Mouse (Mus musculus): ENCODE data around the gene Lamb3. TPM values are rescaled to one million over a fixed set of nuclear protein-coding genes. Genes with fewer than 3 reads are reported as not detected.

Gene Lamb3
- 0.63 and 0.75 TPM in 2 replicates for polyA plus RNA-seq (2015; fragmentation: Nextera tagmentation; extraction: Ambion mirVana)

DNA sequence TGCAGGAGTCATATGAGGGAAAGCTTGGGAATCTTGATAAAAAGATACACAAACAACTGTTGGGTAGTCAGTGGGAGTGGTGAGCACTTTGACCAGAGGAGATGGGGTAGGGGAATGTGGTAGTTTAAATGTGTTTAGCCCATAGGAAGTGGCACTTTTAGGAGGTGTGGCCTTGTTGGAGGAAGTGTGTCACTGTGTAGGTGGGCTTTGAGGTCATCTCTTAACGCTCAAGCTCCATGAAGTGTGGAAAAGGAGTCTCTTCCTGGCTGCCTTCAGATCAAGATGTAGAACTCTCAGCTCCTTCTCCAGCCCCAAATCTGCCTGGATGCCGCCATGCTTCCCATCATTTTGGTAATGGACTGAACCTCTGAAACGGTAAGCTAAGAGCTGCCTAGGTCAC, at the start of gene Lamb3:
Gene Lamb3 (plus strand): TSS at position 197 of the 400 bp plus-strand sequence.
- WGBS (ENCODE audit: insufficient replicate concordance) = 46% methylated on average over 3 of the region's 3 CpGs
- Histone ChIP-seq H3K36me3 (replicated peaks) (no peaks in the 10 kb centered on the region), H3K27ac (replicated peaks) (no peak within 1 kb of the TSS), H3K4me2 (no peak within 1 kb of the TSS), H3K4me1 (replicated peaks) (no peaks in the 10 kb centered on the region; the same call in 1 of the 2 replicates), H3K9ac (no peak within 1 kb of the TSS), H3K9me3 (replicated peaks) (no peaks in the 10 kb centered on the region), H3K27me3 (no peaks in the 10 kb centered on the region), H3K4me3 (replicated peaks) (no peak within 1 kb of the TSS)
- no peak for ATAC-seq (ENCODE audit: insufficient read depth)

DNA sequence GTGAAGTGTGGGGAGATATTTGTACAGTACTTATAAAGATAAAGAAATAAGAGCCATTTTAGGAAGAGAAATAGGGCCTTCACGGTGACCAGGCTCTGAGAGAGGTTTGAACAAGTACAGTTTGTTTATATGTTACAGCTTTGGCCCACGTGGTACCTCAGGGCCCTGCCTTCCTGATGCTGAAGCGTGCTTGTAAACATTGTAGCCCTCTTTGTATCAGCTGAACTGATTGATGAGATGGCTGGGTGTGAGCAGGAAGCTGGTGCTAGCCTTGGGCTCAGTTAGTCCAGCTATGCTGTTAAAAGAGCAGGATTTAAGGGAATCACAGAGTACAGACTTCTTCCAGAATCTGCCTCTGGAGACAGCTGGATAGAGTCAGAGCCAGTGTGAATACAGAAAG, 48.3 kb upstream of the Lamb3 start:
- no peak overlapping the region for H3K27ac ChIP-seq (replicated peaks)

DNA sequence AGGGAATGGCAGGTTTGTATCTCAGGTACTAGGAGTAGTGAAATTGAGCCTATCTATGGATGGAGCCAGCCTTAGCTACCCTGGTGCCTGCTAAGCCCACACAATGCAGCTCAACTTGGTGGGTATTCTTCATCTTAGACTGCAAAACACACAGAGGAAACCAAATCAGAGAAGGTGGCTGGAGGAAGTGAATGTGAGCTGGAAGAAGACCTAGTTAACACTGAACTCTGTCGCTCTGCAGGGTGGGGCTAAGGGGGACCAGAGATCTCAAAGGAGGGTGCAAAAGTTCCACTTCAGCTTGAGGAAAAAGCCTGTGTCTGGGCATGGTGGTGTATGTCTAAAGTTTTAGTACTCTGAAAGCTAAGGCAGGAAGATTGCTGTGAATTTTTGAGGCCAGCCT, 47.9 kb upstream of the Lamb3 start:
- Histone ChIP-seq H3K27me3 (no peaks in the 10 kb centered on the region), H3K9ac (no peak overlapping the region), H3K36me3 (replicated peaks) (no peaks in the 10 kb centered on the region), H3K4me3 (replicated peaks) (no peak overlapping the region), H3K4me1 (replicated peaks) (peaks cover 34% of the 10 kb centered on the region), H3K4me2 (no peak overlapping the region; the same call in 1 of the 2 replicates), H3K9me3 (replicated peaks) (no peaks in the 10 kb centered on the region), H3K27ac (replicated peaks) (no peak overlapping the region)
- ATAC-seq (ENCODE audit: insufficient read depth) = no peak
- whole genome bisulfite sequencing (ENCODE audit: insufficient replicate concordance) = 17% methylated on average over 1 of the region's 1 CpGs

More for the DNA sequence above, 48.3 kb upstream of the Lamb3 start:
- no peak overlapping the region for H3K9ac ChIP-seq
- peaks cover 4% of the 10 kb centered on the region for H3K27me3 ChIP-seq
- ATAC-seq (ENCODE audit: insufficient read depth) = no peak
- H3K4me1 ChIP-seq (replicated peaks) = peaks cover 34% of the 10 kb centered on the region
- H3K9me3 ChIP-seq (replicated peaks) = no peaks in the 10 kb centered on the region
- H3K4me2 ChIP-seq = no peak overlapping the region
- H3K4me3 ChIP-seq (replicated peaks) = no peak overlapping the region
- H3K36me3 ChIP-seq (replicated peaks) = no peaks in the 10 kb centered on the region
- 45% methylated on average over 3 of the region's 3 CpGs for WGBS (ENCODE audit: insufficient replicate concordance)

DNA sequence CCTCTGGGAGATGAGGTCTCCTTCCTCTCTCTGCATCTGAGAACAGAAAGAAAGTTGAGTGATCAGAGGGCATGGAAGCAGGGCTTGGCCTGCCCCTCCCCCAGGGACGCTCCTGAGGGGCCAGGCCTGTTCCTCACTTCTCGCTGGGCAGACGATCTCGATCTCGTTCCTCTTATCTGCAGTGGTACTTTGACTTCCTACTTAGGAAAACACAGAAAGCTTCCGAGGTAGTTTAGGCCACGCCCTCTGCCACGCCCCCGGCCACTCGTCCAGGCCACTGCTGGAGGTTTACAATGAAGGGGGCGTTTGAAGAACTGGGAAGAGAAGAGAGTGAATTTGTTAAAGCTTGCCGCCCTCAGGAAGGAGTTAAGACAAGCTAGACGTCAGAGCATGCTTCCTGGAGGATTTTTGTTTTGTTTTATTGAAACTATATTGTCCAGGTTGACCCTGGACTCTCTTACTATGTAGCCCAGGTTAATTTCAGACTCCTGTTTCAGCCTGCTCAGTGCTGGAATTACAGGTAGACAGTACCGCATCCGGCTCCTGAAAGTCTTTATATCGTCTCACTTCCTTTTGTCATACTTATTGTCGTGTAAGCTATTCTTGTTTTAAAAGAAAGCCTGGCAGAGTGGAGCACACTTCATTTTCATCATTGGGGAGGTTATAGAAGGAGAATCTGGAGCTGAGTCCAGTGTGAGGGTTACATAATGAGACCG, 47.0 kb upstream of the Lamb3 start:
- Histone ChIP-seq H3K4me1 (replicated peaks) (peaks cover 34% of the 10 kb centered on the region), H3K4me2 (peak overlapping the region; percentile 53), H3K9me3 (replicated peaks) (no peaks in the 10 kb centered on the region), H3K4me3 (replicated peaks) (peak overlapping the region; percentile 6; the same call in 1 of the 2 replicates), H3K27ac (replicated peaks) (no peak overlapping the region), H3K9ac (no peak overlapping the region), H3K27me3 (no peaks in the 10 kb centered on the region), H3K36me3 (replicated peaks) (no peaks in the 10 kb centered on the region)
- peak; percentile 60 for ATAC-seq (ENCODE audit: insufficient read depth)
- WGBS (ENCODE audit: insufficient replicate concordance) = 14% methylated on average over 18 of the region's 18 CpGs

DNA sequence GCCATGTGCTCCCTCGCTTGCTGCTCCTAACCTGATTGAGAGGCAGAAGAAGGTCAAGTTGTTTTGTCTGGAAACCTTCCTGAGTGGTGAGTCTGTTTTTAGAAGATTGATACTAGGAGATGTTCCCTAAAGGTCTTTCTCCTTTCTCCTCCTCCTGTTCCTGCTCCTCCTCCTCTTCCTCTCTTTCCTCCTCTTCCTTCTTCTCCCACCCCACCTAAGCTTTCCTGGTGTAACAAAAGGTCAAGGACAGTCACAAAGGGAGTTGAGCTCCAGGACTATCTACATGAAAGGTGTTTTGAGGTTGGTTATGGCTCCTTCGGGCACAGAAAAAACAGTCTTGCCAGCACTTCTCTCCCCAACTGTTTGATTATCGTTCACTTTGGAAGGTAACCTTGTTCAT, 39.8 kb upstream of the Lamb3 start, which contains the start of gene A130010J15Rik:
Gene A130010J15Rik (plus strand): TSS at position 301 of the 400 bp plus-strand sequence.
- Histone ChIP-seq H3K4me3 (replicated peaks) (no peak within 1 kb of the TSS), H3K4me2 (no peak within 1 kb of the TSS), H3K9me3 (replicated peaks) (no peaks in the 10 kb centered on the region), H3K9ac (no peak within 1 kb of the TSS), H3K27me3 (no peaks in the 10 kb centered on the region), H3K27ac (replicated peaks) (no peak within 1 kb of the TSS), H3K4me1 (replicated peaks) (peaks cover 14% of the 10 kb centered on the region), H3K36me3 (replicated peaks) (no peaks in the 10 kb centered on the region)
- WGBS (ENCODE audit: insufficient replicate concordance) = 68% methylated on average over 3 of the region's 3 CpGs
- no peak for ATAC-seq (ENCODE audit: insufficient read depth)

DNA sequence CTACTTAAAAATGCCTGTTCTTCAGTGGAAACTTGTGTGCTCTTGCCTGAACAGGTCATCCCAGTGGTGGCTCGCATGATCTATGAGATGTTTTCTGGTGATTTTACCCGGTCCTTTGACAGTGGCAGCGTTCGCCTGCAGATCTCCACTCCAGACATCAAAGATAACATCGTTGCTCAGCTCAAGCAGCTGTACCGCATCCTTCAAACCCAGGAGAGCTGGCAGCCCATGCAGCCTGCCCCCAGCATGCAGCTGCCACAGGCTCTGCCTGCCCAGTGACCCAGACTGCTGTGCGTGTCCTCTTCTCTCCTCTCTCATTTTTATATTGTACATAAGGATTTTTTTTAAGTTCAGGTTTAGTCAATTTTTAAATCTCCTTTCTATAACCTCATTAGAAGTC, 38.3 kb upstream of the Lamb3 start:
- no peaks in the 10 kb centered on the region for H3K27me3 ChIP-seq
- H3K9ac ChIP-seq = no peak overlapping the region
- H3K36me3 ChIP-seq (replicated peaks) = no peaks in the 10 kb centered on the region
- peaks cover 24% of the 10 kb centered on the region for H3K4me1 ChIP-seq (replicated peaks)
- H3K4me2 ChIP-seq = no peak overlapping the region
- H3K9me3 ChIP-seq (replicated peaks) = no peaks in the 10 kb centered on the region
- 69% methylated on average over 7 of the region's 7 CpGs for WGBS (ENCODE audit: insufficient replicate concordance)
- no peak overlapping the region for H3K27ac ChIP-seq (replicated peaks)
- no peak for ATAC-seq (ENCODE audit: insufficient read depth)
- H3K4me3 ChIP-seq (replicated peaks) = no peak overlapping the region

DNA sequence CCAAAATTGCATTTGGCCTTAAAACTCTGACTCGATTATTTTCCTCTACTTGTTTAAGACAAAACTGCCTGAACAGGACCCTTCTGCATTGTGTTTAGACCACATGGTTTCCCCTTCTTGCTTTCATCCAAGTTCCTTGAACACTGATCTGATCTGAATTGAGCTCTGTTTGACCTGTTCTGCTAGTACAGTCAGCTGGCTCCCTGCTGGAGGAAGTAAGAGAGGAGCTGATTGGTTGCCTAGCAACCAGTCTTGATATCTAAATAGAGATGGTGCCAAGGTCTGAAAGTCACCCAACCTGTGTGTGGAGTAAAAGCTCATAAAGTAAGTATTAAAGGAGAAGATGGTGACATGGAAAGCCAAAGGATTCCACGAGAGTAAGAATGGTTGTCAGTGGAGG, 37.6 kb upstream of the Lamb3 start:
- peaks cover 30% of the 10 kb centered on the region for H3K4me1 ChIP-seq (replicated peaks)

DNA sequence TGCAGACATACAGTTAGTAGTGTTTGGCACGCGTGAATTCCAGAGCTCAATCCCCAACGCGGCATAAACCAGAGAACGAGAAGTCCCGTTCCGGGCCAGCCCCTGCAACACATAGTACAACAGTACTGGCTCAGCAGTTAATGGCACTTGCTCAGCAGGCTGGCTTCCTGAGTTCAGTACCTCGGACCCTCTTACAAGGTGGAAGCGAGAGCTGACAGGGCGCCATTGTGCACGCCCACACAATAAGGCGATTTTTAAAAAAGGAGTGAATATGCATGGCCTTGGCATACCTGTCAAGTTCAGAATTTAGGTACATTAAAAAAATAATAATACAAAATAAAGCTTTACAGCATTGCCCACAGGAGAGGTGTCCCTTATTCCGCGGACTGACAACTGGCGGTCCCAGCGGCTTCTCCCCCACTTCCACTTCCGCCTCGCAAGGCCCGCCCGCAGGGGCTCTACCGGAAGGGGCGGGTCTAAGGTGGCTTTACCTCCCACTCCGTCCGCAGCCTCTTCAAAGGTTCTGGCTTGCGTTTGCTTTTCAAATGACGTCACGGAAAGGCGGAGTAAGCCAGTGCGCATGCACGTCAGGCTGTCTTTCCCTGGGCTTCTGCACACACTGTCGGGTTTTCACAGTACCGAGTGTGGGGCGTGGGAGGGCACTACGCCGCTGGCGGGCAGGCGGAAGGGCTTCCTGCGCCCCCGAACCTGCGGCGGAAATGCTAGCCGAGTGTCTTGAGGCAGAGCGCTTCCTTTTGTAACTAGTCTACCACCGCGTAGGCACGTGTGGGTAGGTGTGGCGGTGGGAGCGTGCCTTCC, 34.3 kb upstream of the Lamb3 start:
- peak overlapping the region; percentile 76 for H3K9ac ChIP-seq
- H3K4me3 ChIP-seq (replicated peaks) = peak overlapping the region; percentile 78
- H3K27ac ChIP-seq (replicated peaks) = peak overlapping the region; percentile 78
- H3K27me3 ChIP-seq = no peaks in the 10 kb centered on the region
- WGBS (ENCODE audit: insufficient replicate concordance) = under 1% methylated on average over 48 of the region's 48 CpGs
- peak; percentile 98 for ATAC-seq (ENCODE audit: insufficient read depth)
- no peaks in the 10 kb centered on the region for H3K36me3 ChIP-seq (replicated peaks)
- H3K9me3 ChIP-seq (replicated peaks) = no peaks in the 10 kb centered on the region
- peak overlapping the region; percentile 95 for H3K4me2 ChIP-seq
- H3K4me1 ChIP-seq (replicated peaks) = peaks cover 31% of the 10 kb centered on the region

More for the DNA sequence above, 37.6 kb upstream of the Lamb3 start:
- WGBS (ENCODE audit: insufficient replicate concordance) = 54% methylated on average over 2 of the region's 2 CpGs
- Histone ChIP-seq H3K27me3 (no peaks in the 10 kb centered on the region), H3K9me3 (replicated peaks) (no peaks in the 10 kb centered on the region), H3K27ac (replicated peaks) (no peak overlapping the region), H3K9ac (no peak overlapping the region), H3K36me3 (replicated peaks) (no peaks in the 10 kb centered on the region), H3K4me3 (replicated peaks) (no peak overlapping the region), H3K4me2 (no peak overlapping the region)
- no peak for ATAC-seq (ENCODE audit: insufficient read depth)

DNA sequence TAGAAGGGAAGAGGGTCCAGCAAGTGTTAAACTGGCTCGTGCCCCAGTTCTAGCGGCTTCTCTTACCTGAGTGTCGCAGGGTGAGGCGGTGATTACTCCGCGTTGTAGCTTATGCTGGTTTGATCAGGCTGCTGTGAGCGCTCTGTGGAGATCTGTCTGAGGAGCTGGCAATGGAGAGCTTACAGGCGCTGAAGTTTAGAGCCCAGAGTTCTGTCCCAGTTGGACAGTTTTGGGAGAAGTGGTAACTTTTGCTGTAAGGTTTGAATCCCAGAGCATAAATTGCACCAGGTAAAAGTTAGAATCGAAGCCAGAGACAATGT, 33.7 kb upstream of the Lamb3 start:
- Histone ChIP-seq H3K4me3 (replicated peaks) (peak overlapping the region; percentile 78), H3K4me2 (peak overlapping the region; percentile 95), H3K9ac (peak overlapping the region; percentile 76), H3K27ac (replicated peaks) (peak overlapping the region; percentile 78), H3K4me1 (replicated peaks) (peaks cover 31% of the 10 kb centered on the region), H3K27me3 (no peaks in the 10 kb centered on the region), H3K36me3 (replicated peaks) (no peaks in the 10 kb centered on the region), H3K9me3 (replicated peaks) (no peaks in the 10 kb centered on the region)
- no peak for ATAC-seq (ENCODE audit: insufficient read depth)
- WGBS (ENCODE audit: insufficient replicate concordance) = 11% methylated on average over 9 of the region's 9 CpGs

DNA sequence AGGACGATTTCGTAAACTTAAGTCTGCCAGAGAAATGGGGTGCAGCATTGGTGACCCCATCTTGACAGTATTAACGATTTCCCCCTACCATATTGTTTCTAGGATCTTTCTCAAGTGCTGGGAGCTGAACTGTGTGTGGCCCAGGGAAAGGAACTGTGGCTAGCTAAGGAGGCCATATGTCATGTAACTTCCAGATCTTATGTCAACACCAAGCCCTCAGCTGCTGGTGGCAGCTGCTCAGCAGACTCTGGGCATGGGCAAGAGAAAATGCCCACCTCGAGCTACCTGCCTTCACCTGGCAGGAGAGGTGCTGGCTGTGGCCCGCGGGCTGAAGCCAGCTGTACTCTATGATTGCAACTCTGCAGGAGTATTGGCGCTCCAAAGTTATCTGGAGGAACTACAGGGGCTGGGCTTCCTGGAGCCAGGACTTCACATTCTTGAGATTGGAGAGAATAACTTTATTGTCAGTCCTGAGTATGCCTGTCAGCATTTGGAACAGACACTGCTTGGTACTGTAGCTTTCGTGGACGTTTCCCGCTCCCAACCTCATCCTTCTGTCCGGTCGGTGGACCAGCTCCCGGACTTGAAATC, 33.3 kb upstream of the Lamb3 start:
- ATAC-seq (ENCODE audit: insufficient read depth) = no peak
- WGBS (ENCODE audit: insufficient replicate concordance) = 72% methylated on average over 13 of the region's 13 CpGs
- Histone ChIP-seq H3K27ac (replicated peaks) (peak overlapping the region; percentile 78), H3K4me2 (peak overlapping the region; percentile 95), H3K4me3 (replicated peaks) (peak overlapping the region; percentile 78), H3K27me3 (no peaks in the 10 kb centered on the region), H3K36me3 (replicated peaks) (no peaks in the 10 kb centered on the region), H3K9ac (peak overlapping the region; percentile 76), H3K9me3 (replicated peaks) (no peaks in the 10 kb centered on the region), H3K4me1 (replicated peaks) (peaks cover 31% of the 10 kb centered on the region)

DNA sequence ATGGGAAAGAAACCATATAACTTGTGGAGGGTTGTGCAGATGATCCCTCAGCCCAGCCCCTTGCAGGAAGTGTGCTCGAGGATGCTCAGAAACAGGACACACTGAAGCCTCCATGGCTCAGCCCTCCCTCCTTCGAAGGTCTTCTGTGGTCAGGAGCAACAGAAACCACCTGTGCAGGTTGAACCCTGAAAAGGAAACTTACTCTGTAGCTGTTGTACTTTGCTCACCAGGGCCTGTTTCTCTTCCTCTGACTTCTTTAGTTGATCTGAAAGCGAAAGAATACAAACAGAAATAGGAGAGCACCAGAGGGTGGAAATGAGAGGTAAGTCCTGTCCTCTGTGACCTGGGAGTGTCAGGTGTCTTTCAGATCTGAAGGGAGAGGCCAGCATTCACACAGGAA, 26.4 kb upstream of the Lamb3 start:
- no peak overlapping the region for H3K27ac ChIP-seq (replicated peaks)
- ATAC-seq (ENCODE audit: insufficient read depth) = no peak
- WGBS (ENCODE audit: insufficient replicate concordance) = 65% methylated on average over 3 of the region's 3 CpGs

More for the DNA sequence above, 26.4 kb upstream of the Lamb3 start:
- no peak overlapping the region for H3K4me3 ChIP-seq (replicated peaks)
- H3K9ac ChIP-seq = no peak overlapping the region
- no peak overlapping the region for H3K4me2 ChIP-seq
- H3K27me3 ChIP-seq = no peaks in the 10 kb centered on the region
- H3K36me3 ChIP-seq (replicated peaks) = no peaks in the 10 kb centered on the region
- no peaks in the 10 kb centered on the region for H3K9me3 ChIP-seq (replicated peaks)
- H3K4me1 ChIP-seq (replicated peaks) = no peaks in the 10 kb centered on the region
